Comparison of ENCODE assay signal across 11 mouse cellular contexts in genomic region chr15:101472952-101473528, GRCm38 (mm10). TPM values are rescaled to one million over a fixed set of nuclear protein-coding genes. Genes with fewer than 3 reads are reported as not detected.
DNase-seq lines count a peak whose midpoint lies in the region; ATAC-seq lines count a peak whose summit lies in the region.
"Had no signal": no experiment of that assay in that cellular context is flagged by ENCODE, and none has a peak within 500 bp of the region (broad histone marks: within the 10 kb centered on the region; RNA-seq: fewer than 3 reads in every experiment).

Gene Krt86 (plus strand): TSS chr15:101473478.

- H3K9ac ChIP-seq in hindbrain, embryonic 12.5 days = no peak within 1 kb of the TSS

- H3K4me3 ChIP-seq in hindbrain, embryonic 10.5 days = no peak within 1 kb of the TSS
- no peak within 1 kb of the TSS for H3K4me3 ChIP-seq in hindbrain, embryonic 12.5 days

- intact Hi-C loops in left cerebral cortex, postnatal 4 days (cut with DNase I) = no loop called here

- DNase-seq in hindbrain, embryonic 10.5 days (ENCODE audit: low spot score) = peak; percentile 53
- DNase-seq in 3134 (ENCODE audit: extremely low read depth, insufficient read length, low spot score) (peak; percentile 68), adipocyte (ENCODE audit: low spot score) (peak; percentile 70)
- DNase-seq in forelimb bud, embryonic 11.5 days (ENCODE audit: low read depth, low spot score) = peak; percentile 62
- DNase-seq in layer of hippocampus, adult 11-12 months (ENCODE audit: low spot score) = no peak
- no peak for DNase-seq in left cerebral cortex, postnatal 4 days

- 42% methylated on average over 10 of the region's 10 CpGs for WGBS in hindbrain, embryonic 10.5 days
- WGBS in hindbrain, embryonic 12.5 days = 40% methylated on average over 10 of the region's 10 CpGs

- no peaks in the 10 kb centered on the region for H3K9me3 ChIP-seq in hindbrain, embryonic 10.5 days
- no peaks in the 10 kb centered on the region for H3K9me3 ChIP-seq in hindbrain, embryonic 12.5 days (replicated peaks)

- no peak for ATAC-seq in hindbrain, embryonic 12.5 days (ENCODE audit: low FRiP score)
- no peak for ATAC-seq in frontal cortex, adult (ENCODE audit: low TSS enrichment)

- H3K4me2 ChIP-seq in hindbrain, embryonic 12.5 days (replicated peaks) = no peak within 1 kb of the TSS

- no peaks in the 10 kb centered on the region for H3K36me3 ChIP-seq in hindbrain, embryonic 10.5 days
- H3K36me3 ChIP-seq in hindbrain, embryonic 12.5 days = no peaks in the 10 kb centered on the region

- peaks cover 7% of the 10 kb centered on the region for H3K27me3 ChIP-seq in hindbrain, embryonic 10.5 days (ENCODE audit: insufficient read depth, poor library complexity, severe bottlenecking)
- H3K27me3 ChIP-seq in hindbrain, embryonic 12.5 days = no peaks in the 10 kb centered on the region

- no peaks in the 10 kb centered on the region for H3K4me1 ChIP-seq in hindbrain, embryonic 10.5 days (replicated peaks)
- H3K4me1 ChIP-seq in hindbrain, embryonic 12.5 days = no peaks in the 10 kb centered on the region

- no peak within 1 kb of the TSS for H3K27ac ChIP-seq in hindbrain, embryonic 10.5 days
- H3K27ac ChIP-seq in hindbrain, embryonic 12.5 days = no peak within 1 kb of the TSS

RNA-seq across cellular contexts. Expression of gene Krt86, which starts in this region (rescaled TPM):
- not detected in 2 replicates for polyA plus RNA-seq in hindbrain, embryonic 10.5 days (2016; fragmentation: Nextera tagmentation; extraction: Ambion mirVana)
- polyA plus RNA-seq in hindbrain, embryonic 12.5 days (2016; fragmentation: Nextera tagmentation; extraction: Ambion mirVana) = not detected in 2 replicates
- not detected for total RNA-seq in left cerebral cortex, postnatal 4 days (2021)
- total RNA-seq: hematopoietic stem cell, adult 5-6 weeks had no signal
- polyA plus RNA-seq: cortical plate, adult 2 months; lung, embryonic 16.5 days had no signal

Comparison
In these comparisons a context has a peak if more than half of its experiments do, and no peak if none do; other contexts are left out.
1. Peak in DNase-seq in hindbrain, embryonic 10.5 days; RNA of the gene not detected or under 1 TPM.
2. DNase-seq: peak in 3134 (single experiment), adipocyte (single experiment) and forelimb bud, embryonic 11.5 days (single experiment); none in layer of hippocampus, adult 11-12 months (single experiment) and left cerebral cortex, postnatal 4 days (single experiment).